Comparison of ENCODE assay signal across 19 mouse cellular contexts in genomic region chr4:27845521-27845920, GRCm38 (mm10).
DNase-seq lines count a peak whose midpoint lies in the region; ATAC-seq and TF ChIP-seq lines count a peak whose summit lies in the region.
"Had no signal": no experiment of that assay in that cellular context is flagged by ENCODE, and none has a peak within 500 bp of the region (broad histone marks: within the 10 kb centered on the region; RNA-seq: fewer than 3 reads in every experiment).

No protein-coding gene starts in this region.

- H3K36me3 ChIP-seq in forebrain, embryonic 16.5 days (ENCODE audit: control insufficient read depth, insufficient read depth) = no peaks in the 10 kb centered on the region
- H3K36me3 ChIP-seq in forebrain, embryonic 15.5 days = no peaks in the 10 kb centered on the region
- no peaks in the 10 kb centered on the region for H3K36me3 ChIP-seq in midbrain, embryonic 14.5 days (ENCODE audit: control insufficient read depth, insufficient read depth, low read length)
- H3K36me3 ChIP-seq in midbrain, embryonic 10.5 days = no peaks in the 10 kb centered on the region
- H3K36me3 ChIP-seq: G1E; heart, embryonic 15.5 days; hindbrain, embryonic 13.5 days; liver, embryonic 12.5 days; neural tube, embryonic 15.5 days had no signal

- intact Hi-C loops in left cerebral cortex, postnatal 14 days (cut with DNase I) = no loop called here
- intact Hi-C loops in heart, postnatal 36 days (cut with DNase I) = no loop called here

- H3K27me3 ChIP-seq in forebrain, embryonic 16.5 days (replicated peaks; ENCODE audit: control insufficient read depth, insufficient read depth, low read length) = no peaks in the 10 kb centered on the region
- no peaks in the 10 kb centered on the region for H3K27me3 ChIP-seq in forebrain, embryonic 15.5 days
- H3K27me3 ChIP-seq in midbrain, embryonic 14.5 days (ENCODE audit: control insufficient read depth, insufficient read depth, low read length) = no peaks in the 10 kb centered on the region
- no peaks in the 10 kb centered on the region for H3K27me3 ChIP-seq in midbrain, embryonic 10.5 days (ENCODE audit: low read depth, poor library complexity, severe bottlenecking)
- H3K27me3 ChIP-seq: heart, embryonic 15.5 days; hindbrain, embryonic 13.5 days; liver, embryonic 12.5 days; neural tube, embryonic 15.5 days had no signal

- H3K4me2 ChIP-seq in forebrain, embryonic 16.5 days (ENCODE audit: low read length) = no peak overlapping the region
- H3K4me2 ChIP-seq in forebrain, embryonic 15.5 days (replicated peaks) = no peak overlapping the region
- no peak overlapping the region for H3K4me2 ChIP-seq in midbrain, embryonic 14.5 days (ENCODE audit: low read length)
- H3K4me2 ChIP-seq: heart, embryonic 15.5 days; hindbrain, embryonic 13.5 days; liver, embryonic 12.5 days; lung, embryonic 14.5 days; neural tube, embryonic 15.5 days had no signal

- no peak overlapping the region for H3K9ac ChIP-seq in forebrain, embryonic 16.5 days (replicated peaks; ENCODE audit: low read depth, low read length)
- no peak overlapping the region for H3K9ac ChIP-seq in forebrain, embryonic 15.5 days (replicated peaks)
- no peak overlapping the region for H3K9ac ChIP-seq in midbrain, embryonic 14.5 days (replicated peaks; ENCODE audit: low read length)
- H3K9ac ChIP-seq: heart, embryonic 15.5 days; hindbrain, embryonic 13.5 days; liver, embryonic 12.5 days; lung, embryonic 14.5 days; neural tube, embryonic 15.5 days had no signal

- H3K9me3 ChIP-seq in forebrain, embryonic 16.5 days (ENCODE audit: control insufficient read depth, low read length) = no peaks in the 10 kb centered on the region
- H3K9me3 ChIP-seq in forebrain, embryonic 15.5 days = no peaks in the 10 kb centered on the region
- H3K9me3 ChIP-seq in midbrain, embryonic 14.5 days (ENCODE audit: control insufficient read depth, low read length) = no peaks in the 10 kb centered on the region
- H3K9me3 ChIP-seq in midbrain, embryonic 10.5 days (replicated peaks) = no peaks in the 10 kb centered on the region
- H3K9me3 ChIP-seq: G1E; heart, embryonic 15.5 days; hindbrain, embryonic 13.5 days; liver, embryonic 12.5 days; neural tube, embryonic 15.5 days had no signal

- H3K4me3 ChIP-seq in forebrain, embryonic 16.5 days (replicated peaks; ENCODE audit: low read length) = no peak overlapping the region
- H3K4me3 ChIP-seq in forebrain, embryonic 15.5 days = no peak overlapping the region
- H3K4me3 ChIP-seq in midbrain, embryonic 14.5 days (replicated peaks; ENCODE audit: low read depth, low read length) = no peak overlapping the region
- H3K4me3 ChIP-seq in midbrain, embryonic 10.5 days = no peak overlapping the region
- no peak overlapping the region for H3K4me3 ChIP-seq in layer of hippocampus, adult 2 months
- H3K4me3 ChIP-seq: heart, adult 2 months; heart, embryonic 15.5 days; hindbrain, embryonic 13.5 days; liver, embryonic 12.5 days; neural tube, embryonic 15.5 days had no signal

- no peak for TF ChIP-seq CTCF in layer of hippocampus, adult 2 months (conservative IDR thresholded peaks at IDR 0.05)

- peak; percentile 41 for DNase-seq in midbrain, embryonic 14.5 days
- no peak for DNase-seq in midbrain, embryonic 10.5 days (ENCODE audit: low spot score)
- peak; percentile 28 to 44 for DNase-seq in layer of hippocampus, adult 2 months (ENCODE audit: low spot score in 2 of 2)
- peak; percentile 15 to 37 for DNase-seq in left cerebral cortex, postnatal 14 days (ENCODE audit: low spot score in 2 of 2)
- no peak for DNase-seq in heart, postnatal 36 days
- no peak for DNase-seq in adipocyte (ENCODE audit: low spot score)
- DNase-seq: cerebellum, postnatal 10 days; gastrocnemius, postnatal 14 days; heart, adult 2 months; lung, embryonic 14.5 days; thymus, postnatal 4 days had no signal

- WGBS in forebrain, embryonic 16.5 days = 67% methylated on average over 5 of the region's 5 CpGs
- 67% methylated on average over 5 of the region's 5 CpGs for WGBS in forebrain, embryonic 15.5 days
- 50% methylated on average over 5 of the region's 5 CpGs for WGBS in midbrain, embryonic 14.5 days
- 81% methylated on average over 5 of the region's 5 CpGs for WGBS in midbrain, embryonic 10.5 days

- ATAC-seq in forebrain, embryonic 16.5 days = 0 out of 2 replicates have a peak, but pooled peaks have one; percentile 49
- ATAC-seq in forebrain, embryonic 15.5 days (replicated peaks) = no peak
- peak; percentile 58; the same call in 1 of the 2 replicates for ATAC-seq in midbrain, embryonic 14.5 days (ENCODE audit: low FRiP score, low TSS enrichment)
- ATAC-seq: CD4-positive, CD25-positive, alpha-beta regulatory T cell, adult 4 months; liver, embryonic 12.5 days had no signal

- no peak overlapping the region for H3K27ac ChIP-seq in forebrain, embryonic 16.5 days (ENCODE audit: low read length)
- H3K27ac ChIP-seq in forebrain, embryonic 15.5 days (replicated peaks) = no peak overlapping the region
- H3K27ac ChIP-seq in midbrain, embryonic 14.5 days (replicated peaks; ENCODE audit: low read depth, low read length) = 0 out of 2 replicates have a peak overlapping the region, but pooled peaks have one; percentile 1
- H3K27ac ChIP-seq in midbrain, embryonic 10.5 days (replicated peaks) = no peak overlapping the region
- H3K27ac ChIP-seq in layer of hippocampus, adult 2 months = peak overlapping the region; percentile 77
- H3K27ac ChIP-seq: heart, adult 2 months; heart, embryonic 15.5 days; hindbrain, embryonic 13.5 days; liver, embryonic 12.5 days; neural tube, embryonic 15.5 days had no signal

- no peaks in the 10 kb centered on the region for H3K4me1 ChIP-seq in forebrain, embryonic 16.5 days (replicated peaks; ENCODE audit: control insufficient read depth, insufficient read depth, low read length)
- H3K4me1 ChIP-seq in forebrain, embryonic 15.5 days = no peaks in the 10 kb centered on the region
- H3K4me1 ChIP-seq in midbrain, embryonic 14.5 days (ENCODE audit: control insufficient read depth, insufficient read depth, low read length) = no peaks in the 10 kb centered on the region
- no peaks in the 10 kb centered on the region for H3K4me1 ChIP-seq in midbrain, embryonic 10.5 days
- H3K4me1 ChIP-seq: heart, embryonic 15.5 days; hindbrain, embryonic 13.5 days; liver, embryonic 12.5 days; neural tube, embryonic 15.5 days had no signal

Comparison
In these comparisons a context has a peak if more than half of its experiments do, and no peak if none do; other contexts are left out.
1. H3K27ac ChIP-seq: peak in midbrain, embryonic 14.5 days (single experiment) and layer of hippocampus, adult 2 months (single experiment); none in forebrain, embryonic 16.5 days (single experiment), forebrain, embryonic 15.5 days (single experiment) and midbrain, embryonic 10.5 days (single experiment).
2. DNase-seq: peak in midbrain, embryonic 14.5 days (single experiment), layer of hippocampus, adult 2 months (2 of 2) and left cerebral cortex, postnatal 14 days (2 of 2); none in midbrain, embryonic 10.5 days (single experiment), heart, postnatal 36 days (0 of 2) and adipocyte (single experiment).